Mouse (Mus musculus): ENCODE data around the gene Olfr767.

- TF ChIP-seq CTCF (IDR thresholded peaks at IDR 0.05; ENCODE audit: low read depth, low read length): no peak
- no peak for TF ChIP-seq POLR2A (IDR thresholded peaks at IDR 0.05; ENCODE audit: insufficient read depth, low read length)
- TF ChIP-seq EP300 (IDR thresholded peaks at IDR 0.05; ENCODE audit: insufficient read depth, low read depth, low read length): no peak
Observed at GRCm38 (mm10) chr10:129039796-129040195, 42.9 kb downstream of the Olfr767 start, which contains the start of gene Olfr764-ps1.

Data from ES-Bruce4 (cell line).